Mouse (Mus musculus) MEL (cell line): ENCODE data around the gene Bcl7c. TPM values are rescaled to one million over a fixed set of nuclear protein-coding genes. Genes with fewer than 3 reads are reported as not detected.

Source experiments
- DNase-seq: peaks from one replicate; pipeline ENCODE4 v3.0.0; 2011; ENCODE audit warnings: low read depth, low spot score
- H3K27ac ChIP-seq: 2 replicates; pipeline ENCODE4 v1.5.1; 2012; ENCODE audit warnings: low read depth, mild to moderate bottlenecking, control low read depth, low read length, moderate library complexity; ENCODE audit not compliant: control insufficient read depth
- H3K27me3 ChIP-seq, 2 experiments: fragments of 150-350 bp in 1 of 2; sonication (generic) in 1 of 2; 2 replicates each; pipeline ENCODE4 v1.6.1; 2012; ENCODE audit warnings: low read length in 2 of 2, mild to moderate bottlenecking in 2 of 2, improper control_type of control experiment in 1 of 2, moderate library complexity in 1 of 2; ENCODE audit not compliant: insufficient read depth in 2 of 2, control insufficient read depth in 1 of 2
- H3K36me3 ChIP-seq, 2 experiments: 2 replicates each; pipeline ENCODE4 v1.6.1; 2012 to 2014; ENCODE audit warnings: low read length in 2 of 2, improper control_type of control experiment in 1 of 2, inconsistent platforms in 1 of 2, mild to moderate bottlenecking in 1 of 2; ENCODE audit not compliant: insufficient read depth in 2 of 2, control insufficient read depth in 1 of 2
- H3K4me1 ChIP-seq, 2 experiments: fragments of 150-350 bp in 1 of 2; sonication (generic) in 1 of 2; 2 replicates each; pipeline ENCODE4 v1.6.1; 2012; ENCODE audit warnings: low read length in 2 of 2, improper control_type of control experiment in 1 of 2, mild to moderate bottlenecking in 1 of 2; ENCODE audit not compliant: insufficient read depth in 2 of 2, control insufficient read depth in 1 of 2
- H3K4me3 ChIP-seq, 2 experiments: fragments of 150-350 bp in 1 of 2; sonication (generic) in 1 of 2; 2 replicates each; pipeline ENCODE4 v1.5.1; 2012; ENCODE audit warnings: low read depth in 2 of 2, low read length in 2 of 2, mild to moderate bottlenecking in 2 of 2, moderate library complexity in 2 of 2, control low read depth in 1 of 2, improper control_type of control experiment in 1 of 2; ENCODE audit not compliant: control insufficient read depth in 1 of 2, insufficient read depth in 1 of 2
- H3K79me2 ChIP-seq: 2 replicates; pipeline ENCODE4 v1.6.1; 2012; ENCODE audit warnings: mild to moderate bottlenecking, low read length, moderate library complexity; ENCODE audit not compliant: control insufficient read depth, poor library complexity, insufficient read depth
- H3K9ac ChIP-seq: 2 replicates; pipeline ENCODE4 v1.6.1; 2012; ENCODE audit warnings: low read depth, mild to moderate bottlenecking, control low read depth, low read length, moderate library complexity; ENCODE audit not compliant: control insufficient read depth, poor library complexity, severe bottlenecking
- H3K9me3 ChIP-seq: fragments of 150-350 bp; sonication (generic); replicated peaks from 2 replicates; pipeline ENCODE4 v1.6.1; 2012; ENCODE audit warnings: mild to moderate bottlenecking, low read length, improper control_type of control experiment, moderate library complexity; ENCODE audit not compliant: insufficient read depth
- CTCF ChIP-seq, 3 experiments: IDR thresholded peaks in 2 of 3; conservative IDR thresholded peaks in 1 of 3; 2 replicates each; pipeline ENCODE4 v1.5.1; 2011 to 2012; ENCODE audit warnings: low read length in 3 of 3, low read depth in 2 of 3, mild to moderate bottlenecking in 2 of 3, improper control_type of control experiment in 1 of 3, inconsistent platforms in 1 of 3, mixed read lengths in 1 of 3, moderate library complexity in 1 of 3; ENCODE audit not compliant: control insufficient read depth in 1 of 3, insufficient read depth in 1 of 3, poor library complexity in 1 of 3, severe bottlenecking in 1 of 3
- EP300 ChIP-seq, 2 experiments: IDR thresholded peaks; 2 replicates each; pipeline ENCODE4 v1.6.1; 2011; ENCODE audit warnings: improper control_type of control experiment in 2 of 2, low read length in 2 of 2, low read depth in 1 of 2, mild to moderate bottlenecking in 1 of 2
- ETS1 ChIP-seq: IDR thresholded peaks from 2 replicates; pipeline ENCODE4 v1.6.1; 2012; ENCODE audit warnings: low read depth, mild to moderate bottlenecking, inconsistent platforms, low read length, improper control_type of control experiment, moderate library complexity
- GABPA ChIP-seq: IDR thresholded peaks from 2 replicates; pipeline ENCODE4 v1.6.1; 2012; ENCODE audit warnings: low read depth, mild to moderate bottlenecking, inconsistent platforms, low read length, improper control_type of control experiment, moderate library complexity
- GATA1 ChIP-seq: IDR thresholded peaks from 2 replicates; pipeline ENCODE4 v1.6.1; 2011; ENCODE audit warnings: low read depth, low read length, improper control_type of control experiment
- JUND ChIP-seq: IDR thresholded peaks from 2 replicates; pipeline ENCODE4 v1.6.1; 2011; ENCODE audit warnings: low read depth, mild to moderate bottlenecking, improper control_type of control experiment, low read length
- MAFK ChIP-seq: IDR thresholded peaks from 2 replicates; pipeline ENCODE4 v1.6.1; 2011; ENCODE audit warnings: low read depth, mild to moderate bottlenecking, low read length, improper control_type of control experiment, borderline replicate concordance
- MXI1 ChIP-seq: IDR thresholded peaks from 2 replicates; pipeline ENCODE4 v1.6.1; 2011; ENCODE audit warnings: mild to moderate bottlenecking, low read depth, low read length, improper control_type of control experiment
- NRF1 ChIP-seq: IDR thresholded peaks from 2 replicates; pipeline ENCODE4 v1.6.1; 2014; ENCODE audit warnings: low read depth, mild to moderate bottlenecking, inconsistent platforms, low read length, improper control_type of control experiment, moderate library complexity; ENCODE audit not compliant: poor library complexity, insufficient read depth, severe bottlenecking
- RCOR1 ChIP-seq: IDR thresholded peaks from 2 replicates; pipeline ENCODE4 v1.6.1; 2012; ENCODE audit warnings: low read depth, mild to moderate bottlenecking, inconsistent platforms, low read length, improper control_type of control experiment
- SMC3 ChIP-seq: IDR thresholded peaks from 2 replicates; pipeline ENCODE4 v1.6.1; 2011; ENCODE audit warnings: low read depth, low read length, improper control_type of control experiment
- TAL1 ChIP-seq: IDR thresholded peaks from 2 replicates; pipeline ENCODE4 v1.6.1; 2012; ENCODE audit warnings: mild to moderate bottlenecking, inconsistent platforms, low read length, moderate library complexity, mixed read lengths
- TBP ChIP-seq: IDR thresholded peaks from 2 replicates; pipeline ENCODE4 v1.8.0; 2011; ENCODE audit warnings: low read depth, low read length, improper control_type of control experiment
- TCF12 ChIP-seq: IDR thresholded peaks from 2 replicates; pipeline ENCODE4 v1.6.1; 2014; ENCODE audit warnings: low read depth, mild to moderate bottlenecking, inconsistent platforms, low read length, improper control_type of control experiment, moderate library complexity
- USF1 ChIP-seq: IDR thresholded peaks from 2 replicates; pipeline ENCODE4 v1.6.1; 2014; ENCODE audit warnings: low read depth, mild to moderate bottlenecking, inconsistent platforms, low read length, improper control_type of control experiment, moderate library complexity
- ZNF384 ChIP-seq: IDR thresholded peaks from 2 replicates; pipeline ENCODE4 v1.6.1; 2012; ENCODE audit warnings: low read depth, mild to moderate bottlenecking, inconsistent platforms, low read length, improper control_type of control experiment
- polyA plus RNA-seq, 2 experiments: library from polyadenylated mRNA; stranded (reverse) in 1 of 2; unstranded in 1 of 2; fragments of >175 nt in 1 of 2; fragments of >200 nt in 1 of 2; gene quantifications; 2 replicates each; pipeline versions ENCODE4 v1.2.1 to v1.2.4; 2012; ENCODE audit warnings: low replicate concordance in 2 of 2, low read depth in 1 of 2; ENCODE audit not compliant: insufficient read length in 2 of 2, insufficient read depth in 1 of 2, missing spikeins in 1 of 2
- total RNA-seq: library from RNA; depleted of rRNA; stranded (reverse); fragments of 300-350 nt; gene quantifications from 2 replicates; pipeline ENCODE4 v1.2.3, GENCODE M21; 2012

The Bcl7c gene
- total and polyA plus RNA-seq, 3 experiments = 72.4 to 98.4 TPM; not detected in 1

DNA sequence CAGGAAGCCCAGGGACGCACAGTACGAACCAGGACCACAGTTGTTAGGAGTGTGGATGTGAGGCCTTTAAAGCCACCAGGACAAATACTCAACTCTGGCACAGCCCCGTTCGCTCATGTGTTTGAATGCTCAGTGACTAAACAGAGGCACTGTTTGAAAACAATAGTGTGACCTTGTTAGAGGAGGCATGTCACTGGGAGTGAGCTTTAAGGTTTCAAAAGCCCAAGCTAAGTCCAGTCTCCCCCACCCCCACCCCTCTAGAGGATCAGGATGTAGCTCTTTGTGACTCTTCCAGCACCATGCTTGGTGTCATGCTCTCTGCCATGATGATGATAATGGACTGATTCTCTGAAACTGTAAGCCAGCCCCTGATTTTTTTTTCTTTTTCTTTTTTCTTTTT, 77.3 kb downstream of the Bcl7c start:
- Histone ChIP-seq H3K27me3 (no peaks in the 10 kb centered on the region), H3K27ac (no peak overlapping the region), H3K36me3 (peaks cover 0 to 7% of the 10 kb centered on the region in 2 experiments; a peak in 2 of 4 replicates), H3K4me1 (peaks cover 0 to 9% of the 10 kb centered on the region in 2 experiments; a peak in 3 of 4 replicates), H3K79me2 (no peaks in the 10 kb centered on the region), H3K4me3 (no peak overlapping the region), H3K9me3 (no peaks in the 10 kb centered on the region), H3K9ac (no peak overlapping the region)
- TF ChIP-seq MAFK = no peak
- TF ChIP-seq TBP = no peak
- TF ChIP-seq CTCF (IDR thresholded peaks at IDR 0.05 in 2 of 3, conservative IDR thresholded peaks at IDR 0.05 in 1 of 3; ENCODE audit: control insufficient read depth in 1 of 3, insufficient read depth in 1 of 3, low read depth in 2 of 3, low read length in 3 of 3, poor library complexity in 1 of 3, severe bottlenecking in 1 of 3) = no peak
- TF ChIP-seq JUND = no peak
- DNase-seq = no peak

DNA sequence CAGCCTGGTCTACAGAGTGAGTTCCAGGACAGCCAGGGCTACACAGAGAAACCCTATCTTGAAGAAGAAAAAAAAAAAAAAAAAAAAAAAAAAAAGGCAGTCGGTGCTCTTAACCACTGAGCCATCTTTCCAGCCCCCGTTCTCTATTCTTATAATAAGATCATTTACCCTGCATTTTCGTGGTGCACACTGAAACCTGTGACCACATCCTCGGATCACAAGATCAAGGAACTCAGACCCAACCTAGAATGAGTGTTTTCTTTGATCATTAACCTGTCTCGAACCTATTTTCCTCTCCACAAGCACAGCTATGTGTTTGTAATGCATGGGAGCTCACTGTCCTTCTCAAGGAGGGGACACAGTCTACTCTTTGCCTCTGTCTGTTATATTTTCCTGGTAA, 80.1 kb downstream of the Bcl7c start:
- H3K27ac ChIP-seq = no peak overlapping the region
- no peaks in the 10 kb centered on the region for H3K79me2 ChIP-seq
- H3K4me1 ChIP-seq = peaks cover 0 to 14% of the 10 kb centered on the region in 2 experiments; a peak in 3 of 4 replicates
- H3K27me3 ChIP-seq = no peaks in the 10 kb centered on the region
- H3K9ac ChIP-seq = no peak overlapping the region
- H3K36me3 ChIP-seq = peaks cover 0 to 11% of the 10 kb centered on the region in 2 experiments; a peak in 2 of 4 replicates
- no peaks in the 10 kb centered on the region for H3K9me3 ChIP-seq
- TF ChIP-seq ZNF384 = 0 out of 2 replicates have a peak, but pooled peaks have one; percentile 15
- no peak for TF ChIP-seq GABPA
- no peak overlapping the region for H3K4me3 ChIP-seq
- DNase-seq = no peak

GRCm38 (mm10) chr7:127626471-127626870, 82.3 kb downstream of the Bcl7c start:
- peak; percentile 85 for DNase-seq
- Histone ChIP-seq H3K4me3 (no peak overlapping the region), H3K27me3 (no peaks in the 10 kb centered on the region), H3K9ac (no peak overlapping the region), H3K4me1 (peaks cover 0 to 14% of the 10 kb centered on the region in 2 experiments; a peak in 3 of 4 replicates), H3K79me2 (no peaks in the 10 kb centered on the region), H3K27ac (peak overlapping the region; percentile 33; the same call in 1 of the 2 replicates), H3K36me3 (peaks cover 0 to 11% of the 10 kb centered on the region in 2 experiments; a peak in 2 of 4 replicates), H3K9me3 (no peaks in the 10 kb centered on the region)
- TF ChIP-seq TCF12 (peak; percentile 97), EP300 (IDR thresholded peaks at IDR 0.05; ENCODE audit: low read depth in 1 of 2, low read length in 2 of 2) (peak; percentile 92), TAL1 (peak; percentile 96), RCOR1 (peak; percentile 79), USF1 (no peak), MAFK (no peak), NRF1 (no peak), MXI1 (0 out of 2 replicates have a peak, but pooled peaks have one; percentile 15), ETS1 (peak; percentile 45; the same call in 1 of the 2 replicates), SMC3 (no peak), GATA1 (peak; percentile 95)
